Mouse (Mus musculus): ENCODE measurements around the gene C1d. TPM values are rescaled to one million over a fixed set of nuclear protein-coding genes. Genes with fewer than 3 reads are reported as not detected.
A peak's percentile ranks its signal among the peaks of the same experiment; 100 is the strongest.
"Not testable (repeated sequence)": the region's sequence is repeated elsewhere in the genome, so short reads cannot be mapped to it uniquely, and the experiment has no call there.

C1d gene
- total RNA-seq (2021): 10 to 100 TPM; 45.5 to 54.3 TPM
- long read RNA-seq, experiment 1, transcript C1d-201 (5 exons, 2,981 nt): major isoform, 72 of 77 reads
- long read RNA-seq, experiment 1, partial matches to known transcripts: 1 of 77 reads
- long read RNA-seq, experiment 1, other reads (novel, unspliced or antisense): 3 of 77 reads
- long read RNA-seq, experiment 2, transcript C1d-201 (5 exons, 2,981 nt): major isoform, 77 of 83 reads
- long read RNA-seq, experiment 2, partial matches to known transcripts: 0 of 83 reads
- long read RNA-seq, experiment 2, other reads (novel, unspliced or antisense): 4 of 83 reads

DNA sequence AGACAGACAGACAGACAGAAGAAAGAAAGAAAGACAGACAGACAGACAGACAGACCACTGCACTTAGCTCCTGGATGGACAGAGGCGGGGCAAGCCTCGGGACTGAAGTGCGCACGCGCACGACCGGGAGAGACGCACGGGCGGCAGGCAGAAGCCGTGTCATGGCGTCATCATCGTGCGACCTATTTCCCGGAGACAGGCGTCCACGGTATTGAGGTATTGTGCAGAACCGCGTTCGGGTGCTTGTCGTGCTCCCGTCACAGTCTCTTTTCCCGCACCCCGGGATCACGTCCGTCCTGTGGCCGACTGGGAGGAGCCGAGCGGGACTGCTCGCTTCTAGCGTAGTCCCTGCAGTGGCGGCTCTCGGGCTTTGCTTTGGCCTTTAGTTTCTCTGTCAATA is at the start of gene C1d:
TSS of gene C1d (plus strand) at position 137 of the 400 bp plus-strand sequence.
- peak; percentile 92 to 97 for DNase-seq (ENCODE audit: low spot score in 2 of 2)

DNA sequence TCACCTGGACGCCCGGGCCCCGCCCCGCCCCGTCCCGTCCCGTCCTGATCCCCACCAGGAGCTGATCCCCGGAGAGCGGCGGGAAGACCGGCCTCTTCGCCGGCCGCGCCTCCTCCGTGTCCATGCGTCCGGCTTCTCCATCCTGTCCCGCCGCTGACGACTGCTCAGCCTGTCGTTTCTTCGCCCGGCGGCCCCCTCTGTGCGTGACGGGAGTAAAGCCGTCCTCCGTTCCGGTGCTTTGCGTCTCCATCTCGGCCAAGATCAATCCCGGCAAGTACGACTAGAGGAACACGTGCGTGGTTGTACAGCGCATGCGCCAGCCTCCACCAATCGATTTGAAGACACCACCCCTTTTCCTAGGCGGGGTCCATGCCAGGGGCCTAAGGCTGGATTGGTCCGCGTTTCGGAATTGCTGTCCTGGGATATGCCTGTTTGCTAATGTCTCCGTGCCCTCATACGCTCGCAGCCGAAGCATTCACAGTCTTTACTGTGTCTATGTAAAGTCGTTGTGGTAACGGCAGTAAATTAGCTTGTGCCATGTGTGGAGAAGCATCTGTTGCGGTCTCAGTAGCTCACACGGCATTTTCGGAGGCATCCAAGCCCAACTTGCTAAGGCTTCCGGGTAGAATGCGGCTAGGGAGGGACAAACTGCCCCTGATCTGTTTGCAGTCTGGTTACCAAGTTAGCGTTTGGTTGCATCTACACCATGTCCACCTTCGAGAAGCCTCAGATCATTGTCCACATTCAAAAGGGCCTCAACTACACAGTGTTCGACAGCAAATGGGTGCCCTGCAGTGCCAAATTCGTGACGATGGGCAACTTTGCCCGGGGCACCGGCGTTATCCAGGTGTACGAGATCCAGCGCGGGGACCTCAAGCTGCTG is 45.9 kb upstream of the C1d start, which contains the start of gene Pno1:
TSS of gene Pno1 (minus strand) at position 311 of the 883 bp plus-strand sequence.
- peak; percentile 92 to 97 for DNase-seq (ENCODE audit: low spot score in 2 of 2)

DNA sequence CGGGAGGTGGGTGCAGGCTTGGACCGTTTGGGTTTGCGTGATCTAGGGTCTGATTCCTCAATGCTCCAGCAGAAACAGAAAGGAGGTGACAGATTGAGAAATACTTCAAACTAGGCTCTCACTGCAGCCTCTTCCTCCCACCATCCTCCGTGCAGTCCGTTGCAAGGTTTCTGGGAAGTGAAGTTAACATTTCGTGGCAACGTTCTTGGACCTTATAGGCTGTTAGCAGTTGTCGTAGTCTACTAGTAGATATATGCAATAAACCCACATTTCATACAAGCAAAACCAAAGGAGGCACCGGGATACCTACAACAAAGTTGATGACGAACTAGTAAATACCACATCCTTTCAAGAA is 45.3 kb upstream of the C1d start:
- DNase-seq (ENCODE audit: low spot score in 2 of 2): no peak

DNA sequence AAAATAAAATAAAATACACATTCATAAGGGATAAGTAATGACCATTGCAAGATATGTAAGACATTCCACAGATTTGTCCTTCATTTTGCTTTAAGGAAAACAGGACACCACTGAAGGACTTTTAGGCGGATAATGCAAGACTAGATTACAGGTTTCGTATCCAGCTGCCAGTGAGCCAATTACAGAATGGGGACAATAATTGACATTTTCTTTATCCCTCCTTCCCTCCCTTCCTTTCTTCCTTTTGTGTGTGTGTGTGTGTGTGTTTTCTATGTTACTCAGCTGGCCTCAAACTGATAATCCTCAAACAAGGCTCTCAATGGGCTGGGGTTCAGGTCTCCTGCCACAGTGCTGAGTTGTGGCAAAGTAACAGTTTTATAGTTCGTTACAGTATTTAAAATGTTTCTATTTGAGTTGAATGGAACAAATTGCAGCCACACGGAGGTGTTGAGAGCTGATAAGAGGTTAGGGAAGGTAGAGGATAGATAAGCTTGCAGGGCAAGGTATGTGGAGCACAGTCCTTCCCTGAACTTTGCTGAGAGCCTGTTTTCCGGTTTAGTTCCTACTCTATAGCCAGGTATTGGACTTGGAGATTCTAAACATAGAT is 44.4 kb upstream of the C1d start:
- DNase-seq (ENCODE audit: low spot score in 2 of 2): no peak

DNA sequence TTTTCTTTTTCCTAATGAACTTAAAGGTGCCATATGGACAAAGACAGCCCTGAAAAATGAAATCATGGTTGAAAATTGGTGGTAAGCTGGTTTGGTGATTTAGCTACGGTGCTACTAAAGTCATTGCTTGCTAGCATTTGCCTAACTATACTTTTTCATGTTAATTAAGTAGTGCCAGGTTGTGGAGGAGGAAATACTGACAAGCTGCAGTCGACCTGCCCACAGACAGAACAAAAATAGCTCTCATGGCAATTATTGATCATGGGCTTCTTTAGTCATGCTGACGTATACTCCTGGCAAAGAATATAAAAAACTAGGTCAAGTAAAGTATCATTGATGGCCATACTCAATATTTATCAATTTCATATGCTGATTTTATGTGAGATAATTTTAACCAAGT is 41.9 kb upstream of the C1d start:
- no peak for DNase-seq (ENCODE audit: low spot score in 2 of 2)

DNA sequence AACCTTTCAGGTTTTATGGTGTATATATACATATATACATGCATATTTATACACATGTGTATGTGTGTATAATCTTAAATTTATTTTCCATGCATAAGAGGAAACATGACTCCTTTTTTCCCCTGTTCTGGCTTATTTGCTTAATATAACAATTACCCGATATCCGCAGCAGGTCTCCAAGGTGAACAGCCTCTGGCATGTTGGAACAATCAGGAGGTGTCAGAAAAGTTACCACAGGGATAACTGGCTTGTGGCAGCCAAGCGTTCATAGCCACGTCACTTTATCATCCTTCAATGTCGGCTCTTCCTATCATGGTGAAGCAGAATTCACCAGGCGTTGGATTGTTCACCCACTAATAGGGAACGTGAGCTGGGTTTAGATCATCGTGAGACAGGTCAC is 36.3 kb upstream of the C1d start:
- no peak for DNase-seq (ENCODE audit: low spot score in 2 of 2)

DNA sequence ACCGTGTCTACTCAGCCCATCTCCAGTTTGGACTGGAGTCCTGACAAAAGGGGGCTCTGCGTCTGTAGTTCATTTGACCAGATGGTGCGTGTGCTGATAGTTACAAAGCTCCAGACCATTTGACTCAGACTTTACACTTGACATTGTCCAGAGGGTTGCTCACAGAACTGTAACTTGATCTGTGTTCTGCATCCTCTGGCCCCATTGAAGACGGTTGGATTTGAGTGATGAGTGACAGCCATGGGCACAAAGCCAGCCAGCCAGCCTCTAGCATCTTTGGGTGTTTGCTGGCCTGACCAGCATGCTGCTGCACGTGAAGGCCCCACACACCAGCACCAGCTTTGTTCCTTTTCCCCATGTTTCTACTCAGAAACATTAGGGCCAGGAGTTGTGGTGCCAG is 24.6 kb upstream of the C1d start:
- no peak for DNase-seq (ENCODE audit: low spot score in 2 of 2)

DNA sequence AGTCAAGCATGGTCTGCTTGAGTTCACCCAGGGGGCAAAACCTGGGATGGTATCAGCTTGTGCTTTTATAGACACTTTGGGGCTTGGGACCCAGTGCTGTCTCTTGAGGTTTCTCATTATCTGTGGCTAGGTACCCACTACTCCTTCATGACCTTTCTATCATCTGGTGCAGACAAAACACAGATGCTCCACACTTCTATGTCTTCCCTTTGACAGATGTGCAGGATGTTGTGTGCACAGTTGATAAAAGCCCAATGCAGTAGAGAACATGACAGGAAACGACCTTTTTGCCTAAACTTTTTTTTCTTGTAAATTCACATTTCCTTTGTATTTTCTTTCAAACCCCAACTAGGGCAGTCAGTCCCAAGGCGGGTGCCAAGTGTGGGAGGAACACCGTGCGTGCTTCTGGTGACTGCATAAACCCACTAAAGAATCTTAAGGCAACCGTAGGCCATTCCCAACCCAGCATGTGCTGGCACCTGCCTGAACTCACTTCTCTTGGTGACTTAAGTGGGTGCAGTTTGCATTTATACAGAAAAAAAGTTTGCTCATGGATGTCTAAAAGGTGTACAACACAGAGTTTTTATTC is 20.8 kb upstream of the C1d start:
- no peak for DNase-seq (ENCODE audit: low spot score in 2 of 2)

DNA sequence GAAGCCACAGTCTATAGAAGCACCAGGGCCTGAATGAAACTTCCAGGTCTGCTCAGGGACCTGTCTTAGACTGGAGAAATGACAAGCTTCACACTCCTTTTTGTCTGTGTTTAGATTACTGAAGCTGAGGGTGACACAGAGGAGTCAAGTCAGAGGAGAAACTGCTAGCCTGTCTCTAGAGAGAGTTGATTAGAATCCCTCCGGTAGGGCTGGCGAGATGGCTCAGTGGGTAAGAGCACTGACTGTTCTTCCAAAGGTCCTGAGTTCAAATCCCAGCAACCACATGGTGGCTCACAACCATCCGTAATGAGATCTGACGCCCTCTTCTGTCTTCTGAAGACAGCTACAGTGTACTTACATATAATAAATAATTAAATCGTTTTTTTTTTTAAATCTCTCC is 18.8 kb upstream of the C1d start:
- DNase-seq (ENCODE audit: low spot score in 2 of 2): not testable (repeated sequence)

DNA sequence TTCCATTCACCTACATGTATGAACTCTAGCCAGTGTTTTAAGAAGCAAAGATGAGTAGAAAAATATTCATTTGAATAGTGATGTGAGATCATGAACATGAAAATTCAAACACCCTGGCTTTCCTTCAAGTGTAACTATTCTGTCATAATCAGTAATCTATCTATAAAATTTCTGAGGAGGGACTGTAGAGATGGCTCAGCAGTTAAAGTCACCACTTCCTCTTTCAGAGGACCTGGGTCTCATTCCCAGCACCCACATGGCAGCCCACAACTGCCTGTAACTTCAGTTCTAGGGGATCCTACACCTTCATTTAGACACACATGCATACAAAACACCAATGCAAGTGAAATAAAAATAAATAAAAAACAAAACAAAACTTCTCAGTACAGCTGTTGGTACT is 8.7 kb upstream of the C1d start:
- DNase-seq (ENCODE audit: low spot score in 2 of 2): no peak

DNA sequence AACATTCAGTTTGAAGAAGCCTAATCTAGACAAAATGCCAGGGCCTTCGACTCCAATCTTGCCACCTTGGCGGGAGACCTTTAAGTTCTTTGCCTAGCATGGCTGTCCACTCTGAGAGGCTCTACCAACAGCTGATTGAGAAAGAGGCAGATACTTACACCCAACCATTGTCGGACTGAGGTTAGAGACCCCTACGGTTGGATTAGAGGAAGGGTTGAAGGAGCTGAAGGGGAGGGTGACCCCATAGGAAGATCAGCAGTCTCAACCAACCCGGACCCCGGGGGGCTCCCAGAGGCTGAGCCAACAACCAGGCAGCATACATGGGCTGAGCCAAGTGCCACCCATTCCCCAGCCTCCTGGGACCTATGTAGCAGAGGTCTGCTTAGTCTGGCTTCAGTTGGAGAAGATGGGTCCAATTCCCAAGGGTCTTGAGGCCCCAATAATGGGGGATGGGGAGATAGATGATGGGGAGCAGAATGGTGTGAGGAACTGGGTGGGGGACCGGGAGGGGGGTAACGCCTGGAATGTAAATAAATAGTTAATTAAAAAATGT is 490 bp upstream of the C1d start:
- no peak for DNase-seq (ENCODE audit: low spot score in 2 of 2)

DNA sequence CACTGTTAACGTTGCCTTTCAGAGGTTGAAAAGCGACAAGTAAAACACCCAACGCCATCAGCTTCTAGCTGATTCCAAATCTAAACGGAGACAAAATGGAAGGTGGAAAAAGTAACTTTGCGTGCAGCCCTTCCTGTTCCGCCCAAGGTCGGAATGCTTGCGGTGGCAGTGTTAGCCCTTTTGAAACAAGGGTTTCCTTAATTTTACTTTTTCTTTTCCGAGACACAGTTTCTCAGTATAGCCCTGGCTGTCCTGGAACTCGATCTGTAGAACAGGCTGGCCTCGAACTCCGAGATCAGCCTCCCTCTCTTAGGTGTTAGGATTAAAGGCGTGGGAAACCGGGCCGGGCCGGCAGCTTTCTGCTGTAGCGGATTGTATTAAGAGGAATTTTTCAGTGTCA is 482 bp downstream of the C1d start:
- DNase-seq (ENCODE audit: low spot score in 2 of 2): no peak

DNA sequence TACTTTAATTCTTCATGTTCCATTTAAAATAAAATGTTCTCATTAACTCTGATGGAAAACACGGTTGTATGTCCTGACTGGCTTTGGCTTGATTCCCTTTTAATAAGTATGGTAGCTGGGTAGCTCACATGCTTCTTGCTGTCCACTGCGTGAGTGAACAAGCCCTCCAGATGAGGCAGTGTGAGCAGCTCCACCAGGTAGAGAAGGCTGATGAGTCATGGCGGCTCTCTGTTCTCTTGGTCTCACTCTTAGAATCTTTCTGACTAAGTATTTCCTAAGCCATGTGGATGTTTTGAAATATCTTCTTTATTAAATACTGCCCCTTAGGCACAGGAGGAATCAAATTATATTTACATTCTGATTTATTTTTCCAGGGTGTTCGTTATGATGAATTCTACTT is 9.8 kb downstream of the C1d start:
- DNase-seq (ENCODE audit: low spot score in 2 of 2): no peak

DNA sequence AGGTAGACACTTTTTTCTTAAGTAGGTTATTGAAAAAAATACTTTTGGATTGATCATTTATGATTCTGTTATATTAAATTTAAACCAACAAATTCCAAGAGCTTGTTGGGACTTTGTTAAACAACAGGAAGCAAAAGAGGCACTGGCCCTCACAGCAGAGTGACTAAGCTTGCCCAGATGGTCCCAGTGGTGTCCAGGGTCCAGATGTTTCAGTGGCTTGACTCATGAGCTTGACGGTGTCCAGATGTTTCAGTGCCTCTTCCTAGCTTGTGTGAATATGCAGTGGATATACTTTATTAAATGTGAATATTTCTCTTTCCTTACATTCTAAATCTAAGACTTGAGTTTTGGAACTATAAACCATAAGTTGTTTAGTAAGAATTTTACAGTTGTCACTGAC is 11.4 kb downstream of the C1d start:
- DNase-seq (ENCODE audit: low spot score in 2 of 2): peak in 1 of 2 experiments; percentile 14

DNA sequence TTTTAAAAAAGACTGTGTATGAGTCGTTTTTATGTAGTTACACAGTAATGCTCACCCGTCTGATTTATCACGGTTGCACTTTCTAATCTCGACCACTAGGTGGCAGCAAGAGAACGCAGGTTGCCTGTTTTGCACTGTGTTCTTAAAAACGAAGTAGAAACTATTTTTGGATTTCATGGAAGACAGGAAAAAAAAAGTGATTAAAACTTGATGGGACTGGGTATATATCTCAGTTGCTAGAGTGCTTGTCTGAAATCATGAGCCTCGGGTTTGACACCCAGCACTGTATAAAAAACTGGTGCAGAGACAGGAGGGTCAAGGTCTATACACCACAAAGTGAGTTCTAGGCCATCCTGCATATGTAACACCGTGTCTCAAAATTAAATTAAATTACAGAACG is 22.6 kb downstream of the C1d start:
- no peak for DNase-seq (ENCODE audit: low spot score in 2 of 2)

DNA sequence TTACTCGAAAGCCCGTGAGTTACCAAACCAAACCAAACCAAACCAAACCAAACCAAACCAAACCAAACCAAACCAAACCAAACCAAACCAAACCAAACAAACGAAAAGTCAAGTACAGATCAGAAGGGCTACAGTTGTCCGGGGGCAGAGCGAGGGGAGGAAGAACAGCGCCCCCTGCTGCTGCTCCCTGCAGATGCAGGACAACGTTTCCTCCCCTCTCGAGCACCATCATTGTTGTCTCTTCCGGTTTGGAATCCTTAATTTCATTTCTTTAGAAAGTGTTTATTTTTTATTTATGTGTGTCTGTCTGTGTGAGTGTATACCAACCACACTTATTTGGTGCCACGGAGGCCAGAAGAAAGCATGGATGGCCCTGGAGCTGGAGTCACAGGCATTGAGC is 26.7 kb downstream of the C1d start:
- DNase-seq (ENCODE audit: low spot score in 2 of 2): no peak

DNA sequence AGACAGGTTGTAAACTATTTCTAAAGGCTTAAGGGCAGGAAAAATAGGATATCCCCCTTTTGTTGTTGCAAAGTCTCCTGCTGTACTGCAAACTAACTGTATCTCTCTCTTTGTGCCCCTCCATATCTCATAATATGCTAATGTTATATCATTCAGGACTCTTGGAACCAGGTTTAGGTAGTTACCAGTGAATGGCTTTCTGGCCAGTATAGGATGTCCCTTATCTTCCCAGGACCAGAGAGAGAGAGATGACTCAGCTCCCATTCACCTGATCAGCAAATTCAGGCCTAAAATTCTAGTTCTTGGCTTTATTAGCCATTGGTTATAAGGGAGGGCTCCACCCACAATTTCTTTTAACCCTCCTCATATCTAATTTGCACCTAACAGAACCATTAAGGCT is 31.5 kb downstream of the C1d start:
- no peak for DNase-seq (ENCODE audit: low spot score in 2 of 2)

DNA sequence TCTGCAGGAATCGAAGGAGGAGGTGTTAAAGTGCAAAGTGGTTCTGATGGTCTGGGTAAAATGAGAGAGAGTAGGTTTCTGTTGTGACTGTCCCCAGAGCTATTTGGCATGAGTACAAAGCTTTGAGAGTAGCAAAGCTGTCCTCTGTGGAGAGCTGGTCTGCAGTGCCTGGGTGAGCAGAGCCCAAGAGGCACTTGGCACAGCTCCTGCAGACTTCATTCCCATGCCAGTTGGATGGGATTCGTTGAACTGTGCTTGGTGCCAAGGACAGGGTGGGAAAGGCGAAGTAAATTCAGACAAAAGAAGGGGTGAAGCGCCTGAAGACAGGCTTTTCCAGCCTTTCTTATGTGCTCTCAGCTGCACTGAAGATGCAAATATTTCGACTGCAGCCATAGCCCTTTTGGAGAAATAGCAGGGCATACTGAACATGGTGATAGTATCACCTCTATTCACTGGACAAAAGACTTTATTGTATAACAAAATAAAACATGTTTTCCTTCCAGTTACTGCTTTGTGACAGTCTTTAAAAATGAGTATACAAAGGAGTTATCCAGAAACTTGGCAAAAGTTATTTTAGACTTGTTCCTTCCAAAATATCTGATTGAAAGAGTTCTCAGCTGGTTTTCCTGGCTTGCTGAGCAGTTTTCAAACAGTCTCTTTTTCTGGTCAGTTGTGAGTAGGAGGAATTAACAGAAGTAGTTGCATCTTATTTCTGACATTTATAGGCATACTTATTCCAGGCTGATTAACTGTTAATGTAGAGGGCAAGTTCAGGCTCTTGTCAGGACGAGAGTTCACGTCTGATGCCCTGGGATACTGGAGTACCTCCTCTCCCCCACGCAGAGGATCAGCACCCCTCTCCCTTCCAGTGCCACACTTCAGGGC is 48.9 kb downstream of the C1d start:
- peak in 1 of 2 experiments; percentile 34 for DNase-seq (ENCODE audit: low spot score in 2 of 2)

DNA sequence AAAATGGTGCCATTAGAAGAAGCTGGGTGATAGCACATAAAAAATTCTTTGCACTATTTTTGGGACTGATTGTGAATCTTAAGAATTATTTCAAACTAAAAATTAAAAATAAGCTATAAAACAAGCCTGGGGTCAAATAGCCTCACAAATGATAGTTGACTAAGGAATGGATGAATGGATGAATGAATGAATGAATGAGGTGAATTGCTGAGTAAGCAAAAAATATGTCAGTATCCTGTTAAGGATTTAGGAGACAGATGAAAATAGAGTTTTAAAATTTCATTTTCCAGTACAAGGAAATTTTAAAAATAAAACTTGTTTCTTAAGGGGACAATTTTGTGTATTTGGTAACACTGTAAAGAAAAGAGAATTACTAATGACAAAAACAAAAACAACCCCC is 50.1 kb downstream of the C1d start:
- DNase-seq (ENCODE audit: low spot score in 2 of 2): no peak
